Mouse (Mus musculus) stomach, embryonic 16.5 days (tissue): ENCODE data around the gene Manf. TPM values are rescaled to one million over a fixed set of nuclear protein-coding genes. Genes with fewer than 3 reads are reported as not detected.
A peak's percentile ranks its signal among the peaks of the same experiment; 100 is the strongest.

Experiments
- ATAC-seq: fragments of 200-750 bp; cut with Nextera tagmentation; 2 replicates; pipeline ENCODE4 v1.8.0; 2017; ENCODE audit warnings: moderate number of reproducible peaks, moderate TSS enrichment; ENCODE audit not compliant: insufficient read depth, low FRiP score
- H3K27ac ChIP-seq: fragments of 300-500 bp; sonication (generic); 2 replicates; pipeline ENCODE4 v1.5.1; 2014; ENCODE audit warnings: low read length
- H3K27me3 ChIP-seq: fragments of 300-500 bp; sonication (generic); 2 replicates; pipeline ENCODE4 v1.6.1; 2014; ENCODE audit warnings: low read length, control low read depth, mixed read lengths; ENCODE audit not compliant: control insufficient read depth, insufficient read depth
- H3K36me3 ChIP-seq: fragments of 300-500 bp; sonication (generic); 2 replicates; pipeline ENCODE4 v1.6.1; 2014; ENCODE audit warnings: low read length; ENCODE audit not compliant: control insufficient read depth, insufficient read depth
- H3K4me1 ChIP-seq: fragments of 300-500 bp; sonication (generic); 2 replicates; pipeline ENCODE4 v1.6.1; 2014; ENCODE audit warnings: low read length, control low read depth, mixed read lengths; ENCODE audit not compliant: control insufficient read depth, insufficient read depth
- H3K4me2 ChIP-seq: fragments of 300-500 bp; sonication (generic); 2 replicates; pipeline ENCODE4 v1.6.1; 2014; ENCODE audit warnings: low read depth, low read length, mixed read lengths
- H3K4me3 ChIP-seq: fragments of 300-500 bp; sonication (generic); replicated peaks from 2 replicates; pipeline ENCODE4 v1.5.1; 2014; ENCODE audit warnings: mild to moderate bottlenecking, low read length
- H3K9ac ChIP-seq: fragments of 300-500 bp; sonication (generic); 2 replicates; pipeline ENCODE4 v1.6.1; 2014; ENCODE audit warnings: low read length
- H3K9me3 ChIP-seq: fragments of 300-500 bp; sonication (generic); replicated peaks from 2 replicates; pipeline ENCODE4 v1.6.1; 2016; ENCODE audit warnings: low read length, control low read depth; ENCODE audit not compliant: control insufficient read depth
- WGBS: fragments of 180-500 bp; shearing (Covaris S2); extraction: QIAGEN DNeasy Blood & Tissue Kit; methylation state at CpG from one replicate; pipeline ENCODE4 v1.1.7; 2014; 5-methylcytosine and 5-hydroxymethylcytosine counted together
- polyA plus RNA-seq: library from polyadenylated mRNA; unstranded; fragments of >200 nt; fragmentation: Nextera tagmentation; extraction: Ambion mirVana; gene quantifications from 2 replicates; pipeline ENCODE4 v1.2.1, GENCODE M21; 2015

Gene Manf
- polyA plus RNA-seq, 1 experiment from 2014 or later = 339 TPM

DNA sequence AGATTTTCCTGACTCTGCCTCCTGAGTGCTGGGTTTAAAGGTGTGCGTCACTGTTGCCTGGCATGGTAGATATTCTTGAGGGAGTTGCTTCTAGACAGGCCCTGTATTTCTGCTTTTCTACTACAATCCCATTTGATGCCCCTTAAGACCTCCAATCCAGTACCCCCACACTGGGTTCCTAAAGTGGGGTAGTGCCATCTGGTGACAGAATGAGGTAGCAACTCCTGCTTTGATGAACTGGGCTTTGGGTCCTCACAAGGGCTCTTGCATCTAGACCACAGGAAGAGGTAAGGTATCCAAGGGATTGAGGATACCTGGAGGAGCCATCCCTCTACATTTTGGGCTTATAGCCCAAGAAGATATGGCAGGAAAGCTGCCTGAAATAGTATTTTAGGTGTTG is 72.6 kb downstream of the Manf start:
- 88% methylated on average over 1 of the region's 1 CpGs for WGBS

DNA sequence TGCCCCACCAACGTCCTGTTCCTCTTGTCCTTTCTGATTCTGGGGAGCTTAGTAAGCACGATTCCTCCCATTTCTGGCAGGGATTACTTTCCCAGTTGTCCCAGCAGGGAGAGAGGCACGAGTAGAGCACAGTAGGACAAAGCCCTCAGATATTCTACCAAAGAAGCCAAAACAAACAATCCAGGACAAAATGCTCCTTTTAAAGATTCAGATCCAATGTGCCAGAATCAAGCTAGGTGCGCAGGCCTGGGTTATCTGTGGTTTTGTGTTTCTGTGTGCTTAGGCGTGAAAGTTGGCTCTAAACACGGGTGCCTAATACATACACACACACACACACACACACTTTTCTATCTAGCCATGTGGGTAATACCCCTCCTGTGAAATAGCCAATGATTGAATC is 73.6 kb downstream of the Manf start:
- Histone ChIP-seq H3K4me3 (no peak overlapping the region), H3K4me1 (0 out of 2 replicates have a peak, but pooled peaks cover 4% of the 10 kb centered on the region), H3K27me3 (no peaks in the 10 kb centered on the region), H3K9me3 (no peaks in the 10 kb centered on the region), H3K27ac (no peak overlapping the region), H3K9ac (no peak overlapping the region), H3K36me3 (no peaks in the 10 kb centered on the region), H3K4me2 (no peak overlapping the region)
- ATAC-seq = no peak
- WGBS = 76% methylated on average over 6 of the region's 6 CpGs

More for the DNA sequence above, 72.6 kb downstream of the Manf start:
- Histone ChIP-seq H3K27ac (no peak overlapping the region), H3K27me3 (no peaks in the 10 kb centered on the region), H3K4me2 (no peak overlapping the region), H3K4me3 (no peak overlapping the region), H3K9me3 (no peaks in the 10 kb centered on the region), H3K9ac (no peak overlapping the region), H3K36me3 (no peaks in the 10 kb centered on the region), H3K4me1 (0 out of 2 replicates have a peak, but pooled peaks cover 4% of the 10 kb centered on the region)
- ATAC-seq = no peak

DNA sequence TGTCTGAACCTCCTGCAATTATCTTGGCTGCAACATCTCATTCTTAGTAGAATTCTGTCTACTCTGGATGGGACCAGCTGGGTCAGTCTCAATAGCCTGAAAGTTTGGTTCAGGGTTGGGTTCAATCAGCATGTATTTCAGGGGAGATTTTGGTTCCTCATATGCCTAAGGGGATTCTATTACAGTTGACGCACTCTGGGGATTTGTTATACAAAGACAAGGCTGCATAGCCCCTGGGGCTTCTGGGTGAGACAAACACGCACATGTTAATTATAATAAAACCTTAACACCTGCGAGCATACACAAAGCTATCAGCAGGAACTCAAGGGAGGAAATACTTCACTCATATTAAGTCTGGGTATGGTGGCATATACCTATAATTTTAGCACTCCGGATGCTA is 85.3 kb downstream of the Manf start:
- 77% methylated on average over 4 of the region's 4 CpGs for WGBS
- H3K4me3 ChIP-seq = no peak overlapping the region
- H3K27ac ChIP-seq = no peak overlapping the region
- H3K36me3 ChIP-seq = no peaks in the 10 kb centered on the region
- H3K4me2 ChIP-seq = no peak overlapping the region
- no peak overlapping the region for H3K9ac ChIP-seq
- no peaks in the 10 kb centered on the region for H3K27me3 ChIP-seq
- H3K9me3 ChIP-seq = peaks cover 4% of the 10 kb centered on the region
- no peaks in the 10 kb centered on the region for H3K4me1 ChIP-seq
- ATAC-seq = no peak

DNA sequence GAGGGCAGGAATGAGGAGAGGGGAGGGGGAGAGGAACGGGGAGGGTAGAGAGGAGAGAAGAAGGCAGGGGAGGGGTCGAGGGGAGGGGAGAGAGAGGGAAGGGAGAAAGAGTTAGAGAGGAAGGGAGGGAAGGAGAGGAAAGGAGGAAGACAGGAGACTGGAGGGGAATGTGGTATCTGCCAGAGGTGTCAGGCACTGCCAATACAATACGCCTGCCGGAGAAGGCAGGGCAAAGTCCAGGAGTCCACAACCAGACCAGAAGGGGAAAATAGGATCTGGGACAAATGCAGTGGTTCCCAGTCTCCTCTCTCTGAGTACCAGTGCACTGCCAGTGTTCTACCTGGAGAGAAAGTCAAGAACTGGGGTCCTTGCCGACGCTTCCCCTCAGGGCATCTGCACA is 100.9 kb downstream of the Manf start:
- H3K4me1 ChIP-seq = peaks cover 8% of the 10 kb centered on the region
- no peak for ATAC-seq

DNA sequence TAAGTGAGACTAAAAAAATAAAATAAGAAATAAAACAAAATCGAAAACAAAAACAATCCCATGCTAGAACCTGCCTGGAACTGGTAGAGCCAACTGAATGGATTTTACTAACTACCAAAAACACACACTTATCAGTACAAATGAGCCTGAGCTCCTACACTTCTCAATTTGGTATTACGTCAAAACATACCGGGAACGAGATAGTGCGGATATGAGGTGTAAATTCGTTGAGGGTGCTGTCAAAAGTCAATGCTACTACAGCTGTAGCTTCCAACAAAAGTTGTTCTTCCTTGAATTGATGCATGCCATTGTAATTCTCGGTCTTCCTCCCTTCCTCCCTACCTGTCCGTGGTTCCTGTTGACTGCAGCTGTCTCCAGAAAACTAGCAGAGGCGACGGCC is 102.4 kb downstream of the Manf start:
- peak overlapping the region; percentile 100 for H3K4me3 ChIP-seq
- ATAC-seq = no peak; the same call in 1 of the 2 replicates
- no peaks in the 10 kb centered on the region for H3K9me3 ChIP-seq
- peak overlapping the region; percentile 100 for H3K9ac ChIP-seq
- H3K36me3 ChIP-seq = no peaks in the 10 kb centered on the region
- no peak overlapping the region for H3K27ac ChIP-seq
- peaks cover 8% of the 10 kb centered on the region for H3K4me1 ChIP-seq
- WGBS = 13% methylated on average over 10 of the region's 10 CpGs
- peak overlapping the region; percentile 73 for H3K4me2 ChIP-seq
- no peaks in the 10 kb centered on the region for H3K27me3 ChIP-seq

More for the DNA sequence above, 100.9 kb downstream of the Manf start:
- no peak overlapping the region for H3K9ac ChIP-seq
- H3K27me3 ChIP-seq = no peaks in the 10 kb centered on the region
- 52% methylated on average over 6 of the region's 6 CpGs for WGBS
- H3K27ac ChIP-seq = no peak overlapping the region
- no peaks in the 10 kb centered on the region for H3K36me3 ChIP-seq
- H3K4me3 ChIP-seq = no peak overlapping the region
- H3K9me3 ChIP-seq = no peaks in the 10 kb centered on the region
- no peak overlapping the region for H3K4me2 ChIP-seq

DNA sequence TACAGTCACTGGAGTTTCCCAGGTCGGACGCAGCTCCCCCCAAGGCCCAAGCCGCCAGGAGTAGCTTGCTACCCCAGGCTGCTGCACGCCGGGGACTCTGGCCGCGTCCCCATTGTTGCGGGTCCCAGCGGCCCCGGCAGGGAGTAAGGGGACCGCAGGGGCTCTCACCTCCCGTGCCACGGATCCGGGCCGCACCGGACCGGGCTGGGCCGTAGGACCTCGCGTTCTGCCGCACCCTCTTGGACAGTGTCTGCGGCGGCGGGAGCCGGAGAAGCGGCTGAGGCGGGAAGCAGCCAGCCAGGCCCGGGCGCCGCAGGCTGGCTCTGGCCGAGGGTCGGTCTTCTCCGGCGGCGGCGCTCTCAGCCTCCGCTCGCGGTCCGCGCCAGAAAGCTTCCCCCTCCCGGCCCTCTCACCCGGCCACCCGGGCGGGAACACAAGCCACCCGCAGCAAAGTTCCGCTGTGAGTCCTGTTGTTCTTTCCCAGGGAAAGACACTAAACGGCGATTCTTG is 102.9 kb downstream of the Manf start, which contains the start of gene Rad54l2:
TSS of gene Rad54l2 (minus strand) at position 383 of the 510 bp plus-strand sequence.
- WGBS = under 1% methylated on average over 49 of the region's 49 CpGs
- peak within 1 kb of the TSS; percentile 78 for H3K4me2 ChIP-seq

More for the DNA sequence above, 102.9 kb downstream of the Manf start, which contains the start of gene Rad54l2:
- Histone ChIP-seq H3K9me3 (no peaks in the 10 kb centered on the region), H3K36me3 (no peaks in the 10 kb centered on the region), H3K4me3 (peak within 1 kb of the TSS; percentile 100), H3K4me1 (peaks cover 8% of the 10 kb centered on the region), H3K27me3 (no peaks in the 10 kb centered on the region), H3K9ac (peak within 1 kb of the TSS; percentile 100), H3K27ac (peak within 1 kb of the TSS; percentile 89)
- peak; percentile 90 for ATAC-seq

Other genes starting within 250 kb of the Manf start
- gene Grm2, start 235.9 kb downstream of the Manf start, polyA plus RNA-seq = 0.08 TPM in 1 of 2 replicates, not detected in the other
- gene Tex264, start 206.1 kb downstream of the Manf start, polyA plus RNA-seq = 53.4 and 60.5 TPM in 2 replicates
- gene Rad54l2, start 102.8 kb downstream of the Manf start, polyA plus RNA-seq = 4.0 and 4.8 TPM in 2 replicates
- 19.2 and 19.7 TPM in 2 replicates for gene Dcaf1, start 70.1 kb downstream of the Manf start, polyA plus RNA-seq
- gene Rbm15b, start 4.6 kb downstream of the Manf start, polyA plus RNA-seq = 5.1 and 5.2 TPM in 2 replicates